In genomic region chr13:59674215-59674614, GRCm38 (mm10) we compare ENCODE assay signal across 9 mouse cellular contexts. TPM values are rescaled to one million over a fixed set of nuclear protein-coding genes. Genes with fewer than 3 reads are reported as not detected.
DNase-seq lines count a peak whose midpoint lies in the region; ATAC-seq and TF ChIP-seq lines count a peak whose summit lies in the region.
"Had no signal": no experiment of that assay in that cellular context is flagged by ENCODE, and none has a peak within 500 bp of the region (broad histone marks: within the 10 kb centered on the region; RNA-seq: fewer than 3 reads in every experiment).

No protein-coding gene starts in this region.

- no peak for ATAC-seq in heart, embryonic 11.5 days (replicated peaks; ENCODE audit: insufficient number of reproducible peaks, low FRiP score, low TSS enrichment)
- no peak for ATAC-seq in hindbrain, embryonic 15.5 days (ENCODE audit: low FRiP score, low read depth)
- ATAC-seq in midbrain, embryonic 15.5 days (replicated peaks), result no peak

- H3K4me3 ChIP-seq in heart, embryonic 11.5 days (ENCODE audit: low read depth, low read length), result peak overlapping the region; percentile 79
- peak overlapping the region; percentile 72 for H3K4me3 ChIP-seq in hindbrain, embryonic 15.5 days
- peak overlapping the region; percentile 76 for H3K4me3 ChIP-seq in midbrain, embryonic 15.5 days

- H3K27me3 ChIP-seq in heart, embryonic 11.5 days (ENCODE audit: control insufficient read depth, insufficient read depth, low read length), result no peaks in the 10 kb centered on the region
- H3K27me3 ChIP-seq in hindbrain, embryonic 15.5 days, result no peaks in the 10 kb centered on the region
- H3K27me3 ChIP-seq in midbrain, embryonic 15.5 days (replicated peaks), result no peaks in the 10 kb centered on the region

- H3K4me1 ChIP-seq in heart, embryonic 11.5 days (ENCODE audit: control insufficient read depth, insufficient read depth, low read length), result peaks cover 4% of the 10 kb centered on the region; the same call in 1 of the 2 replicates
- peaks cover 26% of the 10 kb centered on the region for H3K4me1 ChIP-seq in hindbrain, embryonic 15.5 days (replicated peaks)
- H3K4me1 ChIP-seq in midbrain, embryonic 15.5 days, result peaks cover 26% of the 10 kb centered on the region

- H3K4me2 ChIP-seq in heart, embryonic 11.5 days, result peak overlapping the region; percentile 67
- peak overlapping the region; percentile 76 for H3K4me2 ChIP-seq in hindbrain, embryonic 15.5 days
- H3K4me2 ChIP-seq in midbrain, embryonic 15.5 days, result peak overlapping the region; percentile 61

- TF ChIP-seq POLR2A in brain, embryonic 14.5 days (IDR thresholded peaks at IDR 0.05; ENCODE audit: borderline replicate concordance, extremely low read depth, insufficient read depth, insufficient read length, poor library complexity, severe bottlenecking), result no peak

- H3K36me3 ChIP-seq in heart, embryonic 11.5 days (ENCODE audit: control insufficient read depth, insufficient read depth, low read length), result no peaks in the 10 kb centered on the region; the same call in 1 of the 2 replicates
- H3K36me3 ChIP-seq in hindbrain, embryonic 15.5 days, result no peaks in the 10 kb centered on the region
- H3K36me3 ChIP-seq in midbrain, embryonic 15.5 days (replicated peaks), result no peaks in the 10 kb centered on the region

- no peak for DNase-seq in heart, postnatal 14 days
- DNase-seq in brain, embryonic 14.5 days (ENCODE audit: low read depth), result peak; percentile 84
- no peak for DNase-seq in frontal cortex, postnatal 25 days (ENCODE audit: low spot score in 2 of 2)
- no peak for DNase-seq in gastrocnemius, adult 18-20 months (ENCODE audit: low spot score)
- no peak for DNase-seq in spleen, postnatal 14 days (ENCODE audit: low spot score in 2 of 2)

- no peak overlapping the region for H3K27ac ChIP-seq in heart, embryonic 11.5 days (ENCODE audit: low read depth, low read length)
- peak overlapping the region; percentile 45; the same call in 1 of the 2 replicates for H3K27ac ChIP-seq in hindbrain, embryonic 15.5 days (replicated peaks)
- peak overlapping the region; percentile 63; the same call in 1 of the 2 replicates for H3K27ac ChIP-seq in midbrain, embryonic 15.5 days

- no peak for TF ChIP-seq CTCF in brain, embryonic 14.5 days (IDR thresholded peaks at IDR 0.05; ENCODE audit: borderline replicate concordance, extremely low read depth, insufficient read depth, insufficient read length)

- peak overlapping the region; percentile 88; the same call in 1 of the 2 replicates for H3K9ac ChIP-seq in heart, embryonic 11.5 days (ENCODE audit: low read depth, low read length)
- peak overlapping the region; percentile 25; the same call in 1 of the 2 replicates for H3K9ac ChIP-seq in hindbrain, embryonic 15.5 days
- H3K9ac ChIP-seq in midbrain, embryonic 15.5 days, result 0 out of 2 replicates have a peak overlapping the region, but pooled peaks have one; percentile 23

- WGBS in heart, embryonic 11.5 days (ENCODE audit: insufficient replicate concordance), result 16% methylated on average over 3 of the region's 3 CpGs
- 2% methylated on average over 3 of the region's 3 CpGs for WGBS in hindbrain, embryonic 15.5 days
- 10% methylated on average over 3 of the region's 3 CpGs for WGBS in midbrain, embryonic 15.5 days

- H3K9me3 ChIP-seq in heart, embryonic 11.5 days (replicated peaks; ENCODE audit: control insufficient read depth, low read length), result no peaks in the 10 kb centered on the region
- no peaks in the 10 kb centered on the region for H3K9me3 ChIP-seq in hindbrain, embryonic 15.5 days
- no peaks in the 10 kb centered on the region for H3K9me3 ChIP-seq in midbrain, embryonic 15.5 days

- intact Hi-C loops in heart, postnatal 14 days (cut with DNase I), result no loop called here

RNA-seq across cellular contexts. Expression of gene Golm1, which starts 1.4 kb away (rescaled TPM):
- polyA plus RNA-seq in heart, embryonic 11.5 days (2014; fragmentation: Nextera tagmentation; extraction: Ambion mirVana), result 64.8 and 68.7 TPM in 2 replicates
- total RNA-seq in heart, postnatal 14 days (2021), result 10 to 100 TPM; 16.3 to 20.8 TPM
- polyA plus RNA-seq in brain, embryonic 14.5 days (2012; rRNA removed), result 25.3 and 25.8 TPM in 2 replicates
- polyA plus RNA-seq in hindbrain, embryonic 15.5 days (2015; fragmentation: Nextera tagmentation; extraction: Ambion mirVana), result 23.0 and 30.7 TPM in 2 replicates
- polyA plus RNA-seq in midbrain, embryonic 15.5 days (2015; fragmentation: Nextera tagmentation; extraction: Ambion mirVana), result 31.0 and 32.8 TPM in 2 replicates
- 1 to 10 TPM; 5.7 to 7.5 TPM for total RNA-seq in gastrocnemius, adult 18-20 months (2021)

RNA-seq across cellular contexts. Expression of gene 4921517D22Rik, which starts 19.7 kb away (rescaled TPM):
- not detected in 2 replicates for polyA plus RNA-seq in heart, embryonic 11.5 days (2014; fragmentation: Nextera tagmentation; extraction: Ambion mirVana)
- total RNA-seq in heart, postnatal 14 days (2021), result not detected
- not detected in 2 replicates for polyA plus RNA-seq in brain, embryonic 14.5 days (2012; rRNA removed)
- polyA plus RNA-seq in hindbrain, embryonic 15.5 days (2015; fragmentation: Nextera tagmentation; extraction: Ambion mirVana), result not detected in 2 replicates
- polyA plus RNA-seq in midbrain, embryonic 15.5 days (2015; fragmentation: Nextera tagmentation; extraction: Ambion mirVana), result not detected in 2 replicates
- not detected for total RNA-seq in gastrocnemius, adult 18-20 months (2021)

RNA-seq across cellular contexts. Expression of gene Spata31d1a, which starts 35.9 kb away (rescaled TPM):
- polyA plus RNA-seq in heart, embryonic 11.5 days (2014; fragmentation: Nextera tagmentation; extraction: Ambion mirVana), result not detected in 2 replicates
- not detected for total RNA-seq in heart, postnatal 14 days (2021)
- 0.01 and 0.04 TPM in 2 replicates for polyA plus RNA-seq in brain, embryonic 14.5 days (2012; rRNA removed)
- 0.05 TPM in 1 of 2 replicates, not detected in the other for polyA plus RNA-seq in hindbrain, embryonic 15.5 days (2015; fragmentation: Nextera tagmentation; extraction: Ambion mirVana)
- polyA plus RNA-seq in midbrain, embryonic 15.5 days (2015; fragmentation: Nextera tagmentation; extraction: Ambion mirVana), result 0.17 and 0.26 TPM in 2 replicates
- total RNA-seq in gastrocnemius, adult 18-20 months (2021), result not detected
- total RNA-seq: neutrophil, adult 5-6 weeks had no signal

RNA-seq across cellular contexts. Expression of gene Spata31d1b, which starts 37.9 kb away (rescaled TPM):
- polyA plus RNA-seq in heart, embryonic 11.5 days (2014; fragmentation: Nextera tagmentation; extraction: Ambion mirVana), result not detected in 2 replicates
- not detected for total RNA-seq in heart, postnatal 14 days (2021)
- 0.01 and 0.03 TPM in 2 replicates for polyA plus RNA-seq in brain, embryonic 14.5 days (2012; rRNA removed)
- polyA plus RNA-seq in hindbrain, embryonic 15.5 days (2015; fragmentation: Nextera tagmentation; extraction: Ambion mirVana), result not detected in 2 replicates
- not detected in 2 replicates for polyA plus RNA-seq in midbrain, embryonic 15.5 days (2015; fragmentation: Nextera tagmentation; extraction: Ambion mirVana)
- total RNA-seq in gastrocnemius, adult 18-20 months (2021), result not detected
- total RNA-seq: neutrophil, adult 5-6 weeks had no signal

RNA-seq across cellular contexts. Expression of gene Spata31d1d, which starts 57.3 kb away (rescaled TPM):
- polyA plus RNA-seq in heart, embryonic 11.5 days (2014; fragmentation: Nextera tagmentation; extraction: Ambion mirVana), result not detected in 2 replicates
- total RNA-seq in heart, postnatal 14 days (2021), result not detected
- polyA plus RNA-seq in brain, embryonic 14.5 days (2012; rRNA removed), result 0.04 TPM in 1 of 2 replicates, not detected in the other
- polyA plus RNA-seq in hindbrain, embryonic 15.5 days (2015; fragmentation: Nextera tagmentation; extraction: Ambion mirVana), result not detected in 2 replicates
- not detected in 2 replicates for polyA plus RNA-seq in midbrain, embryonic 15.5 days (2015; fragmentation: Nextera tagmentation; extraction: Ambion mirVana)
- not detected for total RNA-seq in gastrocnemius, adult 18-20 months (2021)
- total RNA-seq: neutrophil, adult 5-6 weeks had no signal

Comparison
In these comparisons a context has a peak if more than half of its experiments do, and no peak if none do; other contexts are left out.
1. H3K9ac ChIP-seq: peak in every context shown above with its lines; median percentile 88 in heart, embryonic 11.5 days; 25 in hindbrain, embryonic 15.5 days; 23 in midbrain, embryonic 15.5 days.